Mouse (Mus musculus): ENCODE results near the gene Hoxa10.

GRCm38 (mm10) chr6:52244471-52245039 is 3.9 kb upstream of the Hoxa10 start:
- TF ChIP-seq POLR2A (IDR thresholded peaks at IDR 0.05; ENCODE audit: borderline replicate concordance, low read depth, low read length) = no peak
- no peak for TF ChIP-seq CTCF (IDR thresholded peaks at IDR 0.05; ENCODE audit: low read depth, low read length)

All from bone marrow macrophage, adult 2 months (primary cell).